Mouse (Mus musculus) limb, embryonic 15.5 days (tissue): Measurements from ENCODE around the gene 4930519P11Rik. TPM values are rescaled to one million over a fixed set of nuclear protein-coding genes. Genes with fewer than 3 reads are reported as not detected.

Experiments used
- ATAC-seq: fragments of 200-750 bp; cut with Nextera tagmentation; 2 replicates; pipeline ENCODE4 v1.8.0; 2017; ENCODE audit warnings: low read depth, moderate TSS enrichment; ENCODE audit not compliant: insufficient number of reproducible peaks, low FRiP score, low TSS enrichment
- H3K27ac ChIP-seq: fragments of 300-500 bp; sonication (generic); 2 replicates; pipeline ENCODE4 v1.5.1; 2015; ENCODE audit warnings: moderate library complexity, mild to moderate bottlenecking, inconsistent platforms
- H3K27me3 ChIP-seq: fragments of 300-500 bp; sonication (generic); 2 replicates; pipeline ENCODE4 v1.6.1; 2015; ENCODE audit warnings: inconsistent platforms
- H3K36me3 ChIP-seq: fragments of 300-500 bp; sonication (generic); 2 replicates; pipeline ENCODE4 v1.6.1; 2015; ENCODE audit warnings: inconsistent platforms
- H3K4me1 ChIP-seq: fragments of 300-500 bp; sonication (generic); 2 replicates; pipeline ENCODE4 v1.6.1; 2015; ENCODE audit warnings: inconsistent platforms
- H3K4me2 ChIP-seq: fragments of 300-500 bp; sonication (generic); 2 replicates; pipeline ENCODE4 v1.6.1; 2015; ENCODE audit warnings: mild to moderate bottlenecking, inconsistent platforms
- H3K4me3 ChIP-seq: fragments of 300-500 bp; sonication (generic); 2 replicates; pipeline ENCODE4 v1.5.1; 2015; ENCODE audit warnings: mild to moderate bottlenecking, inconsistent platforms
- H3K9ac ChIP-seq: fragments of 300-500 bp; sonication (generic); 2 replicates; pipeline ENCODE4 v1.6.1; 2015; ENCODE audit warnings: inconsistent platforms
- H3K9me3 ChIP-seq: fragments of 300-500 bp; sonication (generic); 2 replicates; pipeline ENCODE4 v1.6.1; 2016; ENCODE audit warnings: inconsistent platforms
- WGBS: fragments of 180-500 bp; shearing (Covaris S2); methylation state at CpG from one replicate; pipeline ENCODE4 v1.1.7; 2015; 5-methylcytosine and 5-hydroxymethylcytosine counted together
- polyA plus RNA-seq: library from polyadenylated mRNA; unstranded; fragments of >200 nt; fragmentation: Nextera tagmentation; extraction: Ambion mirVana; gene quantifications from 2 replicates; pipeline ENCODE4 v1.2.1, GENCODE M21; 2015

The 4930519P11Rik gene
- polyA plus RNA-seq, 1 experiment from 2014 or later: 0.67 TPM

DNA sequence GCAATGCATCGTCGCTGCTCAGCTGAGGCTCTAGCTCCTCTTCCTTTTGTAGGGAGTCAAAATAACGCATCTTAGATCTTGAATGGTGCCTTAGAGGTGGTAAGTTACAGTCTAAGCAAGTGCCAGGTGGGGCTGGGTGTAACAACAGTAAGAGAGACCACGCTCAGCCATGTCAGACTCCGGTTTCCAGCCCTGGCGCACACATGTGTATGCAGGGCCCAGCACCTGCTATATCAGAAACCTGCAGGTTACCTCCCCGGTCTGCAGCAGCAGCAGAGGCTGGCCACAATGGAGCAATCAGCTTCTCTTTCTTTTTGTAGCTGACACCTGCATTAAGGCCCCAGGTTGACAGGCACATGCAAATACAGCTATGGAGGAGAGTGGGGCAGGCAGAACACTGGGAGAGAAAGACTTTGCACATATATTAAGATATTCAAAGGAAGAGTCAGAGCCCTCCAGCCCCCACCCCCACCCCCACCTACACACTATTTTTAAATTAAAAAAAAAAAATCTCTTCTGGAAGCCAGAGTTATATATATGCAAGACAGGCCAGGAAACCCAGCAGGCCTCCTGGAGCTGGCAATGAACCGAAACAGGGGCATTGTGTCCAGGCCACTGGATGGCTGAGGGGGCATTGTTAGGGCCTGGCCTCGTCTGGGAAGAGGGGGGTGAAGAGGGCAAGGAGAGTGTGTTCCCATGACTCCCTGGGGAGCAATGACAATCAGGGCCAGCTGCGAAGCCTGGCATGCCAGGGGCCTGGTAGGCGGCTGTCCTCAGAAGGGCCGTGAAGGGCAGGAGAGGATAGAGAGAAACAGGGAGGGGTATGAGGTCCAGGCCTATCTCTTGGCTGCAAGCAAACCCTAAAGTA is 36.1 kb downstream of the 4930519P11Rik start:
- Histone ChIP-seq H3K9me3 (no peaks in the 10 kb centered on the region), H3K4me1 (peaks cover 3% of the 10 kb centered on the region; the same call in 1 of the 2 replicates), H3K27ac (no peak overlapping the region), H3K9ac (no peak overlapping the region), H3K27me3 (no peaks in the 10 kb centered on the region), H3K4me3 (no peak overlapping the region), H3K4me2 (no peak overlapping the region), H3K36me3 (no peaks in the 10 kb centered on the region)
- ATAC-seq: no peak
- 54% methylated on average over 12 of the region's 12 CpGs for WGBS

DNA sequence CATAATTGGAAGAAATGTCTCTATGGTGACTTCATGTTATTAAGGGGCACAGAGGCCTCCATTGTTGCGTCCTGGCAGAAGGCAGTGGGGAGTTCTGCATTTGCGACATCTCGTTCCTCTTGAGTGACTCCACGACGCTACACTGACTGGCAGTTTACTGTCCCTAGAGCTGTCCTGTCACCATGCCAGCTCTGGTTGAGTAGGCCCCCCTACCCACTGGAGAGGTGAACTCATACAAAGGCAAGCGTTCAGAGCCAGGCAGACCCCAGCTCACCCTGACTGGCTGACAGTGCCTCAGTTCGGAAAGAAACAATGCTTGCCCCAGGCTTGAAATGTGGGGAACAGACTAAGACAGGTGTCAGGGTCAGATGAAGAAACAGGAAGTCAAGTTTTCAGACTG is 39.0 kb downstream of the 4930519P11Rik start:
- ATAC-seq: no peak
- H3K27ac ChIP-seq: no peak overlapping the region
- no peak overlapping the region for H3K4me3 ChIP-seq
- H3K36me3 ChIP-seq: no peaks in the 10 kb centered on the region
- peaks cover 19% of the 10 kb centered on the region for H3K4me1 ChIP-seq
- 68% methylated on average over 7 of the region's 7 CpGs for WGBS
- no peak overlapping the region for H3K4me2 ChIP-seq
- no peak overlapping the region for H3K9ac ChIP-seq
- H3K27me3 ChIP-seq: no peaks in the 10 kb centered on the region
- H3K9me3 ChIP-seq: no peaks in the 10 kb centered on the region

DNA sequence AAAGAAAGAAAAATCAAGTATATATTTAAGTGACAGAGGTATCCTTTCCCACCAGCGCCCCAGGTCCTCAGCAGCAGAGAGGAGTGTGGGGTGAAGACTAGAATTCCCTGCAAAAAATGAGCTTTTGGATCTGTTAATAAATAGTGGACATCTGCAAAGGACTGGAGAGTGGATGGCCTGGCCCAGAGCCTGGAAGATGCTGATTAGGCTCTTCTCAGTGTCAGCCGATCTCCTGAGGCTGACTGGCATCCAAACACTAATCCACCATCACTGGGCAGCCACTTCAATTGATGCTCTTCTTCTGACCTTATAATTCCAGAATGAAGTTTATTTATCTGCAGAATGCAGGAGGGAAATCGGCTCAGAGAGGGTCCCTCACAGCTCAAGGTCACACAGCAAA is 40.2 kb downstream of the 4930519P11Rik start:
- Histone ChIP-seq H3K9ac (no peak overlapping the region), H3K4me2 (no peak overlapping the region), H3K27me3 (no peaks in the 10 kb centered on the region), H3K4me3 (no peak overlapping the region), H3K36me3 (no peaks in the 10 kb centered on the region), H3K27ac (no peak overlapping the region), H3K4me1 (peaks cover 32% of the 10 kb centered on the region), H3K9me3 (no peaks in the 10 kb centered on the region)
- 79% methylated on average over 3 of the region's 3 CpGs for WGBS
- ATAC-seq: no peak

DNA sequence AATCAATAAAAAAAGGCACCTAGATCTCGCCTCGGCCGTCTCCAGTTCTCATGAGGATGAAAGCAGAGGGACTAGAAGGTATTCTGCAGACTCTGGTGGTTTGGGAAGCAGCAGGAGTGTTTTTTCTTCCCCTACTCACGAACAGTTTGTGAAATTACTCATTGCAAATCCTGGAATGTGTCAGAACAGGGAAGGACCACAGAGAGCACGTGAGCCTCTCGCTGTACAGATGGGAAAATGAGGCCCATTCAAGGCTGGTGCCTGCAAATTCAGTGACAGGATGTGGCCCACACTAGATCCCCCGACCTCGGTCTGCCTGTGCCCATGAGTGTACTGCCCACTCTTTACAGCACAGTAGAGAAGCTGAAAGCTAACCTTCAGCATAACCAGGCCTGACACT is 41.3 kb downstream of the 4930519P11Rik start:
- no peak overlapping the region for H3K9ac ChIP-seq
- no peak overlapping the region for H3K4me2 ChIP-seq
- H3K27me3 ChIP-seq: no peaks in the 10 kb centered on the region
- no peaks in the 10 kb centered on the region for H3K36me3 ChIP-seq
- ATAC-seq: no peak
- peak overlapping the region; percentile 77 for H3K27ac ChIP-seq
- 47% methylated on average over 8 of the region's 8 CpGs for WGBS
- peaks cover 41% of the 10 kb centered on the region for H3K4me1 ChIP-seq
- no peaks in the 10 kb centered on the region for H3K9me3 ChIP-seq
- H3K4me3 ChIP-seq: no peak overlapping the region

DNA sequence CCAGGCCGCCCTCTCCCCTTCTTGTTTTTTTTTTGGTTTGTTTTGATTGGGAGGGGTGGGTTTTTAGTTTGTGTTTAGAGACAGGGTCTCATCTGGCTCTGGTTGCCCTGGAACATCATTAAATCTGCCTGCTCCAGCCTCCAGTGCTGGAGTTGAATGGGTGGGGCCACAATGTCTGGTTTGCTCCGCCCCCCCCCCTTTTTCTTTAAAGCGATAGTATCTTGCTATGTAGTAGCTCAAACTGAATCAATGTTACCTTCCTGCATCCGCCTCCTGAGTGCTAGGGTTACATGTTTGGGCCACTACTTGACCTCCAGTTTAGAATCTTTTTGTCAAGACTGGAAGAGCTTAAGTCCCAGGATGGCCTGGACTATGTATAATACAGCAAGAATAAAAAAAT is 42.0 kb downstream of the 4930519P11Rik start:
- no peak overlapping the region for H3K9ac ChIP-seq
- H3K4me3 ChIP-seq: no peak overlapping the region
- no peaks in the 10 kb centered on the region for H3K27me3 ChIP-seq
- no peaks in the 10 kb centered on the region for H3K36me3 ChIP-seq
- peaks cover 47% of the 10 kb centered on the region for H3K4me1 ChIP-seq
- 75% methylated on average over 4 of the region's 4 CpGs for WGBS
- H3K4me2 ChIP-seq: no peak overlapping the region
- peak overlapping the region; percentile 75 for H3K27ac ChIP-seq
- ATAC-seq: no peak
- H3K9me3 ChIP-seq: no peaks in the 10 kb centered on the region

DNA sequence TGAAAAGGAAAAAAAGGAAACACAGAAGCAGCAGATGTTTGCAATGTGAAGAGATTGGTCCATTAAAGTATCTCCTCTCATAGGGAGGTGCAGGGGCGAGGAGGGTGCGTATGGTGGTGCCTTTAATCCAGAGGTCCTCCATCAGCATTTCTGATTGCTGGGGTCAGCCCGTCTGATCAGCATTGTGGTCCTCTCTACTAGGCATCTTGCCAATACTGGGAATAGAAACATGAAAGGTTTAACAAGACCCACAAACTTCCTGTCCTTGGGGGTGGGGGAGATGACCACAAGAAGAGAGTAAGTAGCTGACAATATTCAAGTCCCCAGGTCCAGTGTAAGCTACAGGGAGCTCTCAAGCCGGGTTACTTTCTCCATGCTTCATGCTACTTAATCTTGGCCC is 42.6 kb downstream of the 4930519P11Rik start:
- H3K4me1 ChIP-seq: peaks cover 53% of the 10 kb centered on the region
- H3K36me3 ChIP-seq: no peaks in the 10 kb centered on the region
- peak overlapping the region; percentile 75 for H3K27ac ChIP-seq
- H3K4me2 ChIP-seq: no peak overlapping the region
- WGBS: 62% methylated on average over 4 of the region's 4 CpGs
- ATAC-seq: no peak
- peak overlapping the region; percentile 78; the same call in 1 of the 2 replicates for H3K4me3 ChIP-seq
- H3K9me3 ChIP-seq: no peaks in the 10 kb centered on the region
- H3K9ac ChIP-seq: no peak overlapping the region
- no peaks in the 10 kb centered on the region for H3K27me3 ChIP-seq

DNA sequence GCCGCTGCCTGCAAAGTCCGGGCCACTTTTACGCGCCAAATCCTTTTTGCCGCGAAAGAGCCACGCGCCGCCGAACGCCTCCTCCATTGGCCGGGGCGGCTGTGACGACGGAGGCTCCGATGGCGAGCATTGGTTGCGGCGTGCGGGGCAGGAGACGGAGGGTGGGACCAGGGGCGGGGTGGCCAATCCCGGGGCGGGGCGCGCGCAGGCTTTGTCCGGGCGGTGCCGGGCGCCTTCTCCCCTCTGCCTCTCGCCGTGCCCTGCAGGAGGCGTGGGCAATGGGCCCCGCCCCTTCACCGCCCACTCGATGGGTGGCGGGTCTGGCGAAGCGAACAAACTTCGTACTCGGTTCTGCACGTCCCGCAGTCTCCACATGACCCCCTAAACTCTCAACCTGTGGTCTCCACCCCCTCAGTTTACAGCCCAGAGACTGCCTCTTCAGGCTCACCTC is 43.4 kb downstream of the 4930519P11Rik start, which contains the start of gene E2f1:
E2f1 (minus strand) TSS at position 57 of the 451 bp plus-strand sequence.
- H3K9me3 ChIP-seq: no peaks in the 10 kb centered on the region
- peak; percentile 94 for ATAC-seq
- peaks cover 58% of the 10 kb centered on the region for H3K4me1 ChIP-seq

DNA sequence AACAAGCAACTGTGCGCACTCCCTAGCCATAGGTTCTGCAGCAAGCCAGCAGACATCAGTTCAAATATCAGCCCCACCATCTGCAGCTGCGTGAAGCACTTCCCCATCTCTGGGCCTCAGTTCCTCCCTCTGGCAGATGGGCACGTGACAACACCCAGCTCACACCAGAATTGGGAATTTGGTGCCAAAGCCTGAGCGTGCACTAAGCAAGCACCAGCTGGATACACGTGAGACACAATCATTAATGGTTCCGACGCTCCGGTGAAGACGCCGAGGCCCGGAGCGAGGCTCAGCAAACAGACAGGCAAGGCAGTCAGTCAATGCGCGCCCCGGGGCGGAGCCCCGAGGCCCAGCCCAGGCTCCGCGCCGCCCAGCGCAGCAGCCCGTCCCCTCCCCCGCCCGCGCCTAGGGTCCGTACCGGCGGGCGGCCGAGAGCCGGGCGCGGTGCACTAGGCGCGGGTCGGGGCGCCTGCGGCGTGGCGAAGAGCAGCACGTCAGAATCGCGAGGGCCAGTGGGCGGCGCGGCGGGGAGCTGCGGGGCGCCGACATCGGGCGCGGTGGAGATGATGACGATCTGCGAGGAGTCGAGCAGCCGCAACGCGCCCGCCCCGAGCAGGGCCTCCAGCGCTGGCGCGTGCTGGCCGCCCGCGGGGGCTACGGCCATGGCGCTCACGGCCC is 44.0 kb downstream of the 4930519P11Rik start:
- Histone ChIP-seq H3K9me3 (no peaks in the 10 kb centered on the region), H3K27me3 (no peaks in the 10 kb centered on the region), H3K4me1 (peaks cover 63% of the 10 kb centered on the region), H3K36me3 (0 out of 2 replicates have a peak, but pooled peaks cover 4% of the 10 kb centered on the region), H3K4me3 (peak overlapping the region; percentile 78), H3K9ac (peak overlapping the region; percentile 55), H3K4me2 (peak overlapping the region; percentile 80), H3K27ac (peak overlapping the region; percentile 85)
- WGBS: under 1% methylated on average over 67 of the region's 70 CpGs
- peak; percentile 54 for ATAC-seq

More for the DNA sequence above, 43.4 kb downstream of the 4930519P11Rik start, which contains the start of gene E2f1:
- under 1% methylated on average over 44 of the region's 44 CpGs for WGBS
- Histone ChIP-seq H3K27ac (peak within 1 kb of the TSS; percentile 85), H3K9ac (peak within 1 kb of the TSS; percentile 55), H3K27me3 (no peaks in the 10 kb centered on the region), H3K4me3 (peak within 1 kb of the TSS; percentile 78), H3K4me2 (peak within 1 kb of the TSS; percentile 80), H3K36me3 (0 out of 2 replicates have a peak, but pooled peaks cover 3% of the 10 kb centered on the region)

DNA sequence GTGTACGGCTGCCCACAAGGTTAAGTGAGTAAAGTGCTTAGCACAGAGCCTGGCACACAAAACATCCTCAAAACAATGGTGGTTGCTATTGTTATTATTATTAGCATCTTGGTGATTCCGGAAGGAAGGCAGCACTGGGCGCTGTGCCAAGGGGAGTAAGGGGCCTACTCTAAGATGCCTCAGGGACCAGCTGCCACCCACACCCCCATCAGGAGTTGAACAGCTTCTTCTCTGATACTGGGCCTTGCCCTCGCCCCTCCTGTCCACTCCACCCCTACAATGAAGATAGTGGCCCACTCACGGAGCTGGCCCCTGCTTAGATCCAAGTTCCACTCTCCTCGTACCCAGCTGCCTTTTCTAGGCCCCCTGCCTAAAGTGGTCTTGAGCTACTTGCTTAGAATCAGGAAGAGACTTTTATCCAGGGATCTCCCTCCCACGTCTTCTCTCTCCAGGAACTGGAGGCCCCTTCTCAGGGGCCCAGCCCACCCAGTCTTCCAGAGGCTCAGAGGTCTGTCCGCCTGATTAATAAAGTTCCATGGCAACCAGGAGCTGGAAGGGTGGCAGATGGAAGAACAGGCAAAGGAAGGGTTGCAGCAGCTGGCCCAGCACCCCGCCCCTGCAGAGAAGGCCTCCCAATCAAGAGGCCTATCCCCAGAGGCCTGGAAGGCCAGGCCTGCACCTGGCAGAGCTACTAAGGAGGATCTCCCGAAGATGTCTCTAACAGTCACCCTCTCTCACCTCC is 44.7 kb downstream of the 4930519P11Rik start:
- Histone ChIP-seq H3K36me3 (peaks cover 11% of the 10 kb centered on the region), H3K27ac (peak overlapping the region; percentile 85), H3K4me2 (peak overlapping the region; percentile 80), H3K9me3 (no peaks in the 10 kb centered on the region), H3K9ac (peak overlapping the region; percentile 55), H3K4me3 (peak overlapping the region; percentile 78), H3K4me1 (peaks cover 69% of the 10 kb centered on the region), H3K27me3 (no peaks in the 10 kb centered on the region)
- WGBS: 16% methylated on average over 10 of the region's 10 CpGs
- ATAC-seq: no peak

DNA sequence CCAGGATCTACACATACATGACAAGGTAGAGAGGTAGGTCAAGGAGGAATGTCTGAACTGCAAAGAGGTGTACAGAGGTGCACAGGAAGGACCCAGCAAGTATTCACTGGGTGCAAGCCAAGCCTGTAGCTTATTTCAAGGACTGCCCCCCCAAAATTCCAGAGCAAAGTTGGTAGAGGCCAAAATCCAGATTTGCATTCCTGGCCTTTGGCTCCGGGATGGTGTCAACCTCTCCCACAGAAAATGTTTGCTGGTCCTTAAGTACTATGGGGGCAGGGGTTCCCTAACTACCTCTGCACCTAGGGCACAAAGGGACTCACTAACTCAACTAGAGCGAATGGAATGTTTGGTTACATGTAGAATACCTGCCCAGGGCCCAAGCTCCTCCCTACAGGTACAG is 45.5 kb downstream of the 4930519P11Rik start:
- H3K4me2 ChIP-seq: peak overlapping the region; percentile 80
- no peaks in the 10 kb centered on the region for H3K9me3 ChIP-seq
- H3K4me1 ChIP-seq: peaks cover 69% of the 10 kb centered on the region
- no peak for ATAC-seq
- no peaks in the 10 kb centered on the region for H3K27me3 ChIP-seq
- peaks cover 16% of the 10 kb centered on the region for H3K36me3 ChIP-seq
- H3K4me3 ChIP-seq: peak overlapping the region; percentile 78
- WGBS: 64% methylated on average over 2 of the region's 2 CpGs
- H3K9ac ChIP-seq: no peak overlapping the region; the same call in 1 of the 2 replicates
- peak overlapping the region; percentile 85 for H3K27ac ChIP-seq

DNA sequence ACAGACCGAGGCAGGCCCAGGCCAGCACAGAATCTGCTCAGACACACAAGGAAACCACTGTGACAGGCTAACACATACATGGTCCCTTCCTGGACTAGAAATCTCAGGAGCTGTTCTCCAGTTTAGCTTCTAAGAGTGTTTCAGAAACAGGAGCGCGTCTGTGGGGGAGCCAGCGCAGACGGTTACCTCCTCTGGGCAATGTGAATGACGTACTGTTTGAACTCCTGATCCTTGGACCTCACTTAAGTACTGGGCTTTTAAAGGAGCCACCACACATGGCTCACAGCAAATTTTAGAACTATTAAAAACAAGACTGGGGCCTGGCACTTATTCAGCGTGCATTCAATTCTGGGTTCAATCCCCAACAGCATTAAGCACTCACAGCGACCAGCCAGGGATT is 46.6 kb downstream of the 4930519P11Rik start:
- ATAC-seq: no peak
- Histone ChIP-seq H3K27me3 (no peaks in the 10 kb centered on the region), H3K4me3 (no peak overlapping the region), H3K27ac (peak overlapping the region; percentile 57), H3K36me3 (peaks cover 22% of the 10 kb centered on the region), H3K4me1 (peaks cover 64% of the 10 kb centered on the region), H3K9me3 (no peaks in the 10 kb centered on the region), H3K9ac (no peak overlapping the region), H3K4me2 (0 out of 2 replicates have a peak overlapping the region, but pooled peaks have one; percentile 12)
- WGBS: 28% methylated on average over 8 of the region's 8 CpGs
